Mouse (Mus musculus): ENCODE results near the gene Mtx1. TPM values are rescaled to one million over a fixed set of nuclear protein-coding genes. Genes with fewer than 3 reads are reported as not detected.

Mtx1 gene
- total and polyA plus RNA-seq, 2 experiments from 2014 or later: 108 to 176 TPM

DNA sequence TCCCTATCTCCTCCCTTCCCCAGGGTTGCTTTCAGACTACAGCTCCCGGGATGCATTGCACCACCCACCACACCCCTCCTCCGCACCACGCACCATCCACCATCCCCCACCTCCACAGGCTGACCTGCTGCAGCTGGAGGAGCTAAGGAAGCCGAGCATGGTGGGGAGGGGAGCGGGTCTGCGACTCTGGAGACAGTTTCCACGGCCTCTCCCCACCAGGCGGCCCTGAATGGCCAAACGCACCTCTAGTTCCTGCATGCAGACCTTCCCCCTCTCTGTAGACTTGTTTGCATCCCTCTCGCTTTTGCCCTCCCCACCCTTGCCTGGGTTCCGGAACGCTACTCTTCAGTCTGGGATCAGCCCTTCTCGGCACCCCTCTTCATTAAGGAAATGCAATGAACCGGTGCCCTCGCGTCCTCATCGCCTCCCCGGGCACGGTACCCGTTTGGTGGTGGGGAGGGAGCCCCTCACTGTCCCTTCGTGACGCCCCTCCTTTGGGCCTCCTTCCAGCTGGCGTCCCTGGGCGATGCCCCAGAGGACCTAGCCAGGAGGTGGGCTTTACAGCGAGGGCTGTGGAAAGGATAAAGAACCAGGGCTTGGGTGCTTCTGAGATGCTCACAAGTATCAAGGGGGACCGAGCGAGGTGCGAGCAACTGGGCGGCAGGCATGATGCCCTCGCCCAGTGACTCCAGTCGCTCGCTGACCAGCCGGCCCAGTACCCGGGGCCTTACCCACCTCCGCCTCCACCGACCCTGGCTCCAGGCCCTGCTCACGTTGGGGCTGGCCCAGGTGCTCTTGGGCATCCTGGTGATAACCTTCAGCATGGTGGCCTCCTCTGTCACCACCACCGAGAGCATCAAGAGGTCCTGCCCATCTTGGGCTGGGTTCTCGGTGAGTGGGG lies 43.6 kb downstream of the Mtx1 start, which contains the start of gene Fam189b:
Fam189b (plus strand) TSS at position 86 of the 901 bp plus-strand sequence.
- WGBS: 3% methylated on average over 39 of the region's 39 CpGs
- peak within 1 kb of the TSS; percentile 88 for H3K4me2 ChIP-seq (ENCODE audit: low read depth, low read length, poor library complexity, severe bottlenecking)
- peak within 1 kb of the TSS; percentile 90 for H3K9ac ChIP-seq (replicated peaks; ENCODE audit: low read length, poor library complexity, severe bottlenecking)
- peaks cover 13% of the 10 kb centered on the region for H3K4me1 ChIP-seq (ENCODE audit: insufficient read depth, low read length)
- TF ChIP-seq CTCF (IDR thresholded peaks at IDR 0.05): peak; percentile 53
- peak; percentile 90 for ATAC-seq (ENCODE audit: low FRiP score)
- peak; percentile 92 for DNase-seq (ENCODE audit: low spot score)
- no peaks in the 10 kb centered on the region for H3K9me3 ChIP-seq (ENCODE audit: low read length)
- peak within 1 kb of the TSS; percentile 94 for H3K27ac ChIP-seq (ENCODE audit: low read depth, low read length)
- peak within 1 kb of the TSS; percentile 65 for H3K4me3 ChIP-seq (ENCODE audit: low read depth, low read length)
- H3K27me3 ChIP-seq (ENCODE audit: insufficient read depth, low read length): no peaks in the 10 kb centered on the region
- peaks cover 36% of the 10 kb centered on the region for H3K36me3 ChIP-seq (ENCODE audit: insufficient read depth, low read length)

- Histone ChIP-seq H3K4me3 (ENCODE audit: low read depth, low read length) (peak overlapping the region; percentile 65), H3K27ac (ENCODE audit: low read depth, low read length) (peak overlapping the region; percentile 94), H3K27me3 (ENCODE audit: insufficient read depth, low read length) (no peaks in the 10 kb centered on the region), H3K36me3 (ENCODE audit: insufficient read depth, low read length) (peaks cover 30% of the 10 kb centered on the region), H3K4me2 (ENCODE audit: low read depth, low read length, poor library complexity, severe bottlenecking) (peak overlapping the region; percentile 88), H3K4me1 (ENCODE audit: insufficient read depth, low read length) (peaks cover 17% of the 10 kb centered on the region), H3K9me3 (ENCODE audit: low read length) (no peaks in the 10 kb centered on the region), H3K9ac (replicated peaks; ENCODE audit: low read length, poor library complexity, severe bottlenecking) (peak overlapping the region; percentile 90)
- ATAC-seq (ENCODE audit: low FRiP score) (0 out of 2 replicates have a peak, but pooled peaks have one; percentile 1), DNase-seq (ENCODE audit: low spot score) (no peak)
- TF ChIP-seq CTCF (IDR thresholded peaks at IDR 0.05): no peak
- 48% methylated on average over 7 of the region's 7 CpGs for WGBS
Measured at GRCm38 (mm10) chr3:89182531-89183057, 44.3 kb downstream of the Mtx1 start.

DNA sequence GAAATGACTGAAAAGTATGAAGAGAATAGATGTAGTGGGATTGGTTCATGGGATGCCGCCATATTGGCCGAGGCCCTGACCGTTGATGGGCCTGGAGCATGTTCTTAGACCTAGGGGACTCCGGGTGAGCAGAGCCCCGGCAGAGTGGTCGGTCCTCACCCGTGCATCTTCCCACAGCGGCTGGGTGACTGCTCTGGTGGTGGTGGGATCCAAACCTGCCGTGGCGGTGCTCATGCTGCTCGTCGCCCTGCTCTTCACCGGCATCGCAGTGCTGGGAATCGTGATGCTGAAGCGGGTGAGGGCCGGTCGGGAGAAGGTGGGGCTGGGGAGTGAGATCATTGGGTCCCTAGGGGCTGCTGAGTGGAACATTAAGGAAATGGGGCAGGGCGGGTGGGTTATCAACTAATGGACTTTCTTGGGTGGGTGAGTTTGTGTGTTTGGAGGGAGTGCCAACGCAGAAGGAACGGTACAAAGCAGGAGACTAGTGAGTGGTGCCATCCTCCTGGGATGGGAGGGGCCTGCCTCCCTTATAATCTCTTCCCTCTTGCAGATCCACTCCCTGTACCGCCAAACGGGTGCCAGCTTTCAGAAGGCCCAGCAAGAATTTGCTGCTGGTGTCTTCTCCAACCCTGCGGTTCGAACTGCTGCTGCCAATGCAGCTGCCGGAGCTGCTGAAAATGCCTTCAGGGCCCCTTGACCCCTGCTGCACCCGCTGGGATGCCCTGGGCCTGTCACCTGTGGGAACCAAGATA lies 45.0 kb downstream of the Mtx1 start:
- 91% methylated on average over 27 of the region's 27 CpGs for WGBS
- Histone ChIP-seq H3K4me3 (ENCODE audit: low read depth, low read length) (no peak overlapping the region), H3K9me3 (ENCODE audit: low read length) (no peaks in the 10 kb centered on the region), H3K4me2 (ENCODE audit: low read depth, low read length, poor library complexity, severe bottlenecking) (no peak overlapping the region), H3K27me3 (ENCODE audit: insufficient read depth, low read length) (no peaks in the 10 kb centered on the region), H3K36me3 (ENCODE audit: insufficient read depth, low read length) (peaks cover 25% of the 10 kb centered on the region), H3K27ac (ENCODE audit: low read depth, low read length) (0 out of 2 replicates have a peak overlapping the region, but pooled peaks have one; percentile 94), H3K4me1 (ENCODE audit: insufficient read depth, low read length) (peaks cover 17% of the 10 kb centered on the region), H3K9ac (replicated peaks; ENCODE audit: low read length, poor library complexity, severe bottlenecking) (no peak overlapping the region)
- ATAC-seq (ENCODE audit: low FRiP score): no peak
- no peak for TF ChIP-seq CTCF (IDR thresholded peaks at IDR 0.05)
- DNase-seq (ENCODE audit: low spot score): no peak

GRCm38 (mm10) chr3:89179056-89179455 lies 47.8 kb downstream of the Mtx1 start:
- H3K36me3 ChIP-seq (ENCODE audit: insufficient read depth, low read length): peaks cover 53% of the 10 kb centered on the region
- no peak overlapping the region for H3K9ac ChIP-seq (replicated peaks; ENCODE audit: low read length, poor library complexity, severe bottlenecking)
- WGBS: 93% methylated on average over 11 of the region's 11 CpGs
- no peak overlapping the region for H3K4me3 ChIP-seq (ENCODE audit: low read depth, low read length)
- no peak overlapping the region for H3K27ac ChIP-seq (ENCODE audit: low read depth, low read length)
- H3K27me3 ChIP-seq (ENCODE audit: insufficient read depth, low read length): no peaks in the 10 kb centered on the region
- H3K9me3 ChIP-seq (ENCODE audit: low read length): no peaks in the 10 kb centered on the region
- no peak overlapping the region for H3K4me2 ChIP-seq (ENCODE audit: low read depth, low read length, poor library complexity, severe bottlenecking)
- TF ChIP-seq CTCF (IDR thresholded peaks at IDR 0.05): no peak
- DNase-seq (ENCODE audit: low spot score): no peak
- H3K4me1 ChIP-seq (ENCODE audit: insufficient read depth, low read length): peaks cover 11% of the 10 kb centered on the region
- ATAC-seq (ENCODE audit: low FRiP score): no peak

DNA sequence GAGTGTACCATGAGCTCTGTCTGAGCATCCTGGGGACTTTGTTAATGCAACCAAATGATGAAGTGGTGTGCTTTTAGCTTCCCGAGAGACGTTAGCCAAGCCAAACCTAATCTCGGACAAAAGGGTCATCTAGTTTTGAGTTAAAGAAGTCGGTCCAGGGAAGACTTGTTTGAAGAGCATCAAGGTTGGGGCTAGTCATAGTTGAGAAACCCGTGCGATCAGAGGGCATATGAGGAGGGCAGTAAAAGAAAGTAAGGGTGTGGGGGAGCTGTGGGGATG lies 48.8 kb downstream of the Mtx1 start:
- H3K27ac ChIP-seq (ENCODE audit: low read depth, low read length): peak overlapping the region; percentile 74
- H3K9ac ChIP-seq (replicated peaks; ENCODE audit: low read length, poor library complexity, severe bottlenecking): peak overlapping the region; percentile 74
- ATAC-seq (ENCODE audit: low FRiP score): no peak
- peaks cover 8% of the 10 kb centered on the region for H3K4me1 ChIP-seq (ENCODE audit: insufficient read depth, low read length)
- no peaks in the 10 kb centered on the region for H3K9me3 ChIP-seq (ENCODE audit: low read length)
- whole genome bisulfite sequencing: 12% methylated on average over 6 of the region's 6 CpGs
- peak overlapping the region; percentile 76 for H3K4me3 ChIP-seq (ENCODE audit: low read depth, low read length)
- peak overlapping the region; percentile 68 for H3K4me2 ChIP-seq (ENCODE audit: low read depth, low read length, poor library complexity, severe bottlenecking)
- no peaks in the 10 kb centered on the region for H3K27me3 ChIP-seq (ENCODE audit: insufficient read depth, low read length)
- DNase-seq (ENCODE audit: low spot score): no peak
- no peak for TF ChIP-seq CTCF (IDR thresholded peaks at IDR 0.05)
- peaks cover 62% of the 10 kb centered on the region for H3K36me3 ChIP-seq (ENCODE audit: insufficient read depth, low read length)
